Mouse (Mus musculus): ENCODE data around the gene G6pdx. TPM values are rescaled to one million over a fixed set of nuclear protein-coding genes. Genes with fewer than 3 reads are reported as not detected.

Gene G6pdx
- polyA plus RNA-seq, 1 experiment from 2014 or later = 65.0 TPM

DNA sequence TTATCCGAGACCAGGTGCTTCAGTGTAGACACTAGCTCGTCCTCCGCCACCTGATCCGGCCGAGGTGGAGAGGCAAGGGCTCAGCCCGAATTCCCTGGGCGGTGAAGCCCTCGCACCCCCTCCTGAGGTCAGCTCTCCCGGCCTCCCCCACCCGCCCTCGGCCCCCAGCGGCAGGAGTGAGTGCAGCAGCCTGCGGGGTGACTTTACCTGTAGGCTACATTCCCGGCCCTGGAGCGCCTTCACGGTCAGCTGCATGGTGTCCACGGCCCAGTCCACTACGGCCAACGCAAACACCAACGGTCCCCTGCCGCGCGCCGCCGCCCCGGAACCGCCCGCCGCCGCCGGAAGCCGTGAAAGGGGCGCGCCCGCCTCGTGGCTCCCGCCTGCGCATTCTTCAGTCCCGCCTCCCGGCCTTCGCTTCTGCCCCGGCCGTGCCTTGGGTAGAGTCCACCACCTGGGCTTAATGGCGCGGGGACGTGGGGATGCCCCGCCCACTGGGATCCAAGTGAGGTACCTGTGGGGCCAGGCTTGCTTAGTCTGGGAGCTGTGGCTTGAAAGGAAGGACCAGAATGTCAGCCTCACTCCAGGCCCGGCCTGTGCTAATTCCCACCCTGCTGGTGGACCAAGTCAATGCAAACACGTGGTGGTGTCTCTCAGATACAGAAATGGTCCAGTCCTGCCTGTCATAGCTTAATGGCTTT, 60.6 kb downstream of the G6pdx start:
- peaks cover 2% of the 10 kb centered on the region; the same call in 1 of the 2 replicates for H3K4me1 ChIP-seq (replicated peaks; ENCODE audit: control insufficient read depth, insufficient read depth, low read length)
- H3K9ac ChIP-seq (ENCODE audit: low read depth, low read length) = peak overlapping the region; percentile 80
- ATAC-seq (replicated peaks; ENCODE audit: low FRiP score) = peak; percentile 76
- 16% methylated on average over 46 of the region's 49 CpGs for WGBS
- peak overlapping the region; percentile 72 for H3K27ac ChIP-seq (ENCODE audit: low read depth, low read length)
- H3K36me3 ChIP-seq (ENCODE audit: control insufficient read depth, insufficient read depth, low read length) = no peaks in the 10 kb centered on the region
- peak; percentile 72 for DNase-seq (ENCODE audit: low spot score)
- H3K4me2 ChIP-seq = peak overlapping the region; percentile 71
- H3K4me3 ChIP-seq (ENCODE audit: low read depth, low read length) = peak overlapping the region; percentile 64
- no peaks in the 10 kb centered on the region for H3K27me3 ChIP-seq (replicated peaks; ENCODE audit: control insufficient read depth, insufficient read depth, low read length)
- H3K9me3 ChIP-seq (ENCODE audit: control insufficient read depth, low read length) = no peaks in the 10 kb centered on the region

DNA sequence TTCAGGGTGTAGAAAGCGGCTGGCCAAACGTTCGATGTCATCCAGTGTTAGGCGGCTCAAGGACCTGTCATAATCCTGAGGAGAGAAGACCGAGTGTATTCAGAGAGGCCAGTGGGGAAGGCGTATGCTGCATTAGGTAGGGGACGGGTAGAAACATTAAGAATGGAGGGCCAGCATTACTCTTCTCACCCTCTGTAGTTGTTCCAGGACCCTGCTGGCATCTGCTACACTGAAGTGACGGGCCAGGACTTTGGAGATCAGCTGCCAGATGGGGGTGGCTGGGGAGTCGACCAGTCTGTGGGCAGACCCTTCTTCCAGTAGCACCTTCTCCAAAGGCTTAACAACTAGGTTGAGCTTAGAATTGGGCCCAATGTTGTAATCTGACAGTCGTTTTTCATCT, 61.5 kb downstream of the G6pdx start:
- ATAC-seq (replicated peaks; ENCODE audit: low FRiP score) = no peak
- H3K9ac ChIP-seq (ENCODE audit: low read depth, low read length) = peak overlapping the region; percentile 80

More for the DNA sequence above, 61.5 kb downstream of the G6pdx start:
- peaks cover 2% of the 10 kb centered on the region; the same call in 1 of the 2 replicates for H3K4me1 ChIP-seq (replicated peaks; ENCODE audit: control insufficient read depth, insufficient read depth, low read length)
- no peaks in the 10 kb centered on the region for H3K9me3 ChIP-seq (ENCODE audit: control insufficient read depth, low read length)
- H3K27me3 ChIP-seq (replicated peaks; ENCODE audit: control insufficient read depth, insufficient read depth, low read length) = no peaks in the 10 kb centered on the region
- WGBS = 66% methylated on average over 10 of the region's 10 CpGs
- no peak for DNase-seq (ENCODE audit: low spot score)
- H3K4me2 ChIP-seq = peak overlapping the region; percentile 71
- H3K4me3 ChIP-seq (ENCODE audit: low read depth, low read length) = peak overlapping the region; percentile 64
- no peaks in the 10 kb centered on the region for H3K36me3 ChIP-seq (ENCODE audit: control insufficient read depth, insufficient read depth, low read length)
- 0 out of 2 replicates have a peak overlapping the region, but pooled peaks have one; percentile 7 for H3K27ac ChIP-seq (ENCODE audit: low read depth, low read length)

Other genes with a start within 250 kb of the G6pdx start
- 172 and 175 TPM in 2 replicates for gene Flna, start 179.4 kb downstream of the G6pdx start, polyA plus RNA-seq (2014; fragmentation: Nextera tagmentation; extraction: Ambion mirVana)
- 20.7 and 23.2 TPM in 2 replicates for gene Emd, start 174.5 kb downstream of the G6pdx start, polyA plus RNA-seq (2014; fragmentation: Nextera tagmentation; extraction: Ambion mirVana)
- 887 and 939 TPM in 2 replicates for gene Rpl10, start 158.4 kb downstream of the G6pdx start, polyA plus RNA-seq (2014; fragmentation: Nextera tagmentation; extraction: Ambion mirVana)
- 48.5 and 49.8 TPM in 2 replicates for gene Taz, start 147.3 kb downstream of the G6pdx start, polyA plus RNA-seq (2014; fragmentation: Nextera tagmentation; extraction: Ambion mirVana)
- gene Dnase1l1, start 146.9 kb downstream of the G6pdx start, polyA plus RNA-seq (2014; fragmentation: Nextera tagmentation; extraction: Ambion mirVana) = 12.1 and 15.3 TPM in 2 replicates
- 90.5 and 103 TPM in 2 replicates for gene Atp6ap1, start 132.1 kb downstream of the G6pdx start, polyA plus RNA-seq (2014; fragmentation: Nextera tagmentation; extraction: Ambion mirVana)
- 112 and 122 TPM in 2 replicates for gene Gdi1, start 124.2 kb downstream of the G6pdx start, polyA plus RNA-seq (2014; fragmentation: Nextera tagmentation; extraction: Ambion mirVana)
- 55.0 and 55.1 TPM in 2 replicates for gene Fam50a, start 116.2 kb downstream of the G6pdx start, polyA plus RNA-seq (2014; fragmentation: Nextera tagmentation; extraction: Ambion mirVana)
- 3.6 and 5.8 TPM in 2 replicates for gene Plxna3, start 100.1 kb downstream of the G6pdx start, polyA plus RNA-seq (2014; fragmentation: Nextera tagmentation; extraction: Ambion mirVana)
- 94.4 and 102 TPM in 2 replicates for gene Lage3, start 75.6 kb downstream of the G6pdx start, polyA plus RNA-seq (2014; fragmentation: Nextera tagmentation; extraction: Ambion mirVana)
- gene Ubl4a, start 56.0 kb downstream of the G6pdx start, polyA plus RNA-seq (2014; fragmentation: Nextera tagmentation; extraction: Ambion mirVana) = 72.0 and 75.4 TPM in 2 replicates
- 11.9 and 13.0 TPM in 2 replicates for gene Slc10a3, start 55.8 kb downstream of the G6pdx start, polyA plus RNA-seq (2014; fragmentation: Nextera tagmentation; extraction: Ambion mirVana)
- gene Fam3a, start 35.9 kb downstream of the G6pdx start, polyA plus RNA-seq (2014; fragmentation: Nextera tagmentation; extraction: Ambion mirVana) = 16.8 and 18.5 TPM in 2 replicates
- gene Ikbkg, start 35.9 kb downstream of the G6pdx start, polyA plus RNA-seq (2014; fragmentation: Nextera tagmentation; extraction: Ambion mirVana) = 19.2 and 23.0 TPM in 2 replicates
- not detected in 2 replicates for gene Gm6880, start 52.2 kb upstream of the G6pdx start, polyA plus RNA-seq (2014; fragmentation: Nextera tagmentation; extraction: Ambion mirVana)
- not detected in 2 replicates for gene Olfr1326-ps1, start 145.7 kb upstream of the G6pdx start, polyA plus RNA-seq (2014; fragmentation: Nextera tagmentation; extraction: Ambion mirVana)
- not detected in 2 replicates for gene Olfr1325, start 163.5 kb upstream of the G6pdx start, polyA plus RNA-seq (2014; fragmentation: Nextera tagmentation; extraction: Ambion mirVana)
- not detected in 2 replicates for gene Gm5640, start 216.4 kb upstream of the G6pdx start, polyA plus RNA-seq (2014; fragmentation: Nextera tagmentation; extraction: Ambion mirVana)

Data from liver, embryonic 11.5 days (tissue).